Mouse (Mus musculus) testis, adult 2 months (tissue): Measurements from ENCODE around the gene Nos3. TPM values are rescaled to one million over a fixed set of nuclear protein-coding genes. Genes with fewer than 3 reads are reported as not detected.
A peak's percentile ranks its signal among the peaks of the same experiment; 100 is the strongest.

Experiments used
- H3K27ac ChIP-seq: fragments of 200-500 bp; 2 replicates; pipeline ENCODE4 v1.5.1; 2012; ENCODE audit warnings: low read depth, low read length; ENCODE audit not compliant: control insufficient read depth, insufficient read depth
- H3K27me3 ChIP-seq: fragments of 200-500 bp; 2 replicates; pipeline ENCODE4 v1.6.1; 2012; ENCODE audit warnings: mild to moderate bottlenecking, low read length, moderate library complexity; ENCODE audit not compliant: control insufficient read depth, insufficient read depth
- H3K36me3 ChIP-seq: fragments of 200-500 bp; 2 replicates; pipeline ENCODE4 v1.6.1; 2012; ENCODE audit warnings: mild to moderate bottlenecking, low read length; ENCODE audit not compliant: control insufficient read depth, insufficient read depth
- H3K4me1 ChIP-seq: fragments of 200-500 bp; 2 replicates; pipeline ENCODE4 v1.6.1; 2012; ENCODE audit warnings: low read length; ENCODE audit not compliant: control insufficient read depth, insufficient read depth
- H3K4me3 ChIP-seq: fragments of 200-500 bp; 2 replicates; pipeline ENCODE4 v1.5.1; 2012; ENCODE audit warnings: low read depth, mild to moderate bottlenecking, low read length, moderate library complexity, mixed read lengths; ENCODE audit not compliant: control insufficient read depth
- CTCF ChIP-seq: fragments of 200-500 bp; IDR thresholded peaks from 2 replicates; pipeline ENCODE4 v1.5.1; 2012; ENCODE audit warnings: low read depth, mild to moderate bottlenecking, inconsistent platforms, low read length, moderate library complexity; ENCODE audit not compliant: control insufficient read depth, insufficient read depth, insufficient replicate concordance
- POLR2A ChIP-seq: fragments of 200-500 bp; IDR thresholded peaks from 2 replicates; pipeline ENCODE4 v1.6.1; 2012; ENCODE audit warnings: low read depth, mild to moderate bottlenecking, inconsistent platforms, low read length, moderate library complexity; ENCODE audit not compliant: control insufficient read depth
- polyA plus RNA-seq: library from polyadenylated mRNA; depleted of rRNA; stranded (reverse); fragments of >200 nt; gene quantifications from 2 replicates; pipeline ENCODE4 v1.2.3, GENCODE M21; 2012; rRNA removed

The Nos3 gene
- polyA plus RNA-seq = 1.9 and 2.2 TPM in 2 replicates

GRCm38 (mm10) chr5:24364508-24364907, at the start of gene Nos3:
Gene Nos3 (plus strand): TSS chr5:24364810.
- Histone ChIP-seq H3K27me3 (no peaks in the 10 kb centered on the region), H3K4me1 (peaks cover 15% of the 10 kb centered on the region), H3K36me3 (no peaks in the 10 kb centered on the region), H3K4me3 (peak within 1 kb of the TSS; percentile 10; the same call in 1 of the 2 replicates), H3K27ac (no peak within 1 kb of the TSS)
- TF ChIP-seq CTCF = no peak
- no peak for TF ChIP-seq POLR2A

DNA sequence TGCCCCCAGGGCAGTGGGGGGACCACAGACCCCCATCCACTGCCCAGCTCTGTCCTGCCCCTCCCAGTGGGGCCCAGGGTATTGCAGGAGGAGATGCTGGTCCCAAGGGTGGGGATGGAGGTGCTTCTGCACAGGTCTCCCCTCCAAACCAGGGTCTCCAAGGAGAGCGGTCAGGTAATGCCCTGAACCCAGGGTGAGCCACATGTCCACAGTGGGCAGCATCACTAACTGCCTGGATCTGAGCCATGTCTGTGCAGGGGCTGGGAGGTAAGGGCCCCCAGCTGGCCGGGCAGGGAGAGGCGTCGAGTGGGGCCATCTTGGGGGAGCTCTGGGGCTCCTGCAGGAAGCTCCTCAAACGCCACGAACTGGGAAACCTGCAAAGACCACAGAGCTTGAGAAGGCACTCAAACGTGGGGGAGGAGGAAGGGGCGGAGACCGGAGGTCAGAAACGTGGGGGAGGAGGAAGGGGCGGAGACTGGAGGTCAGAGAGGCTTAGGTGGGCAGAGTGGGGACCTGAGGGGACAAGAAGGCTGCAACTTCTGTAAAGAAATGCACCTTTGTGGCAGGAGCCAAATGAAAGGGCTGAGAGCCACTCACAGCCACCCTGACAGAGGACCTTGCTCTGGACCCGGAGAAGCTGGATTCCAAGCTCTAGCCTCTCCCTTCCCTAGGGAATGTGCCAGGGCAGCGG, 44.7 kb upstream of the Nos3 start:
- TF ChIP-seq POLR2A = no peak
- H3K27ac ChIP-seq = 0 out of 2 replicates have a peak overlapping the region, but pooled peaks have one; percentile 26
- no peaks in the 10 kb centered on the region for H3K27me3 ChIP-seq
- H3K4me1 ChIP-seq = peaks cover 7% of the 10 kb centered on the region
- H3K36me3 ChIP-seq = no peaks in the 10 kb centered on the region
- no peak overlapping the region for H3K4me3 ChIP-seq

- no peaks in the 10 kb centered on the region for H3K36me3 ChIP-seq
- H3K4me3 ChIP-seq = no peak overlapping the region
- H3K4me1 ChIP-seq = peaks cover 10% of the 10 kb centered on the region
- 0 out of 2 replicates have a peak overlapping the region, but pooled peaks have one; percentile 26 for H3K27ac ChIP-seq
- TF ChIP-seq CTCF = no peak
- no peak for TF ChIP-seq POLR2A
- H3K27me3 ChIP-seq = no peaks in the 10 kb centered on the region
These were observed 44.2 kb upstream of the Nos3 start for GRCm38 (mm10) chr5:24320467-24320813.

- H3K4me3 ChIP-seq = no peak overlapping the region
- TF ChIP-seq POLR2A (no peak), CTCF (no peak)
- no peaks in the 10 kb centered on the region for H3K27me3 ChIP-seq
- peaks cover 10% of the 10 kb centered on the region for H3K4me1 ChIP-seq
- H3K27ac ChIP-seq = no peak overlapping the region
- no peaks in the 10 kb centered on the region for H3K36me3 ChIP-seq
These were observed 43.7 kb upstream of the Nos3 start for GRCm38 (mm10) chr5:24320894-24321293.

DNA sequence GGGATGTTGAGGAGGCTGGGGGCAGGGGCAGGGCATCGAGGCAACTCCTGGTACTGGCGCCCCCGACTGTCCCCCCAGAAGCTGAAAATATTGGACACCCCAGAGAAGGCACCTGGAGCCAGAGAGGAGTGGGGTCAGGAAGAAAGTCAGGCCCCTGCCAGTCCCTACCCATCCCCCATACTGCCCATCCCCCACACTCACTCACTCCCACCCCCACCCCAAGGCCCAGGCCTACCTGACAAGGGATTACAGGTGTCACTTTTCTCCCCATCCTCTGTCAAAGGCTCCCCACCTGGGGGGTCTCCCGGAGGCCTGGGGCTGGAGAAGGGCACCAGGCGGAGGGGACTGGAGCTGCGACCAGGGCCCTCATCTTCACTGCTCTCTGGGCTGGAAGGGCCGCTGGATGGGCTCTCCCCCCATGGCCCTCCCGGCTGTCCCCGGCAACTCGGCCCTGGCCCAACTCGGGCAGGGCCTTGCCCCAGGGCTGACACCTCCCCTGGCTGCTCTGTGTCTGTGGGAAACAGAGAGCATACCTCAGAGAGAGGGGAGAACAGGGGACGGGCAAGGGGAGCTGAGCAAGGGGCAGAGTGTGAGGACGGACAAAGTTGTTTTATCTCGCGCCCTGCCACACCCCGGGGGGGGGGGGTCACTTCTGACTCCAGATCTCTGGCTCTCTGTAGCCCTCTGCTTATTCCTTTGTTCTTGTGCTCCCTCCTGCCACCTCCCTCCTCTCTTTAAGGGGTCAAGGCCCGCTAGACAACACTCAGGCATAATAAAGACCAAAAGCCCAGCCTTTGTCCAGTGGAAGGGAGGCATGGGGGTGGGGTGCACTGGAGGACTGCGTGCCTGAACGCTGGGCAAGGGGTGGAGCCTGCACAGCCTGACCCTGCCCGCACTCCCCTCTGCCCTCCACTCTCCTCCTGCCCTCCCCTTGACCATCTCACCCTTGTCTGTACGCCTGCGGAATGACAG, 42.6 kb upstream of the Nos3 start:
- Histone ChIP-seq H3K4me1 (peaks cover 10% of the 10 kb centered on the region), H3K4me3 (no peak overlapping the region), H3K27ac (no peak overlapping the region)

DNA sequence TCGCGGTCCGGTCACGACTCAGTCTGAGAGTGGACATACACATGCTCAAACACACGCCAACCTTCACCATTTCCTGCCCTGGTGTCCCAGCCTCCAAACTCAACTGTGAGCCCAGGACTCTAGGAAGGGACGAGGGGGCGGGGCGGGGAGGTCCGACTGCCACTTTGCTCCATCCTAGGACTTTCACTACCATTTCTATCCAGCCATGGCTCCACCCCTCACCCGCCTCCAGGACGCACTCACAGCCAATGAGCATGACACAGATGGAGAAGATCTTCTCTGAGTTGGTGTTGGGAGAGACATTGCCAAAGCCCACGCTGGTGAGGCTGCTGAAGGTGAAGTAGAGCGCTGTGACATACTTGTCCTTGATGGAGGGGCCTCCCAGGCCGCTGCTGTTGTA, 39.4 kb upstream of the Nos3 start:
- peaks cover 22% of the 10 kb centered on the region for H3K4me1 ChIP-seq
- no peaks in the 10 kb centered on the region for H3K27me3 ChIP-seq
- TF ChIP-seq CTCF = no peak
- no peak for TF ChIP-seq POLR2A
- no peak overlapping the region for H3K27ac ChIP-seq
- no peaks in the 10 kb centered on the region for H3K36me3 ChIP-seq
- H3K4me3 ChIP-seq = no peak overlapping the region

More for the DNA sequence above, 42.6 kb upstream of the Nos3 start:
- Histone ChIP-seq H3K36me3 (no peaks in the 10 kb centered on the region), H3K27me3 (no peaks in the 10 kb centered on the region)
- TF ChIP-seq CTCF = no peak
- no peak for TF ChIP-seq POLR2A

DNA sequence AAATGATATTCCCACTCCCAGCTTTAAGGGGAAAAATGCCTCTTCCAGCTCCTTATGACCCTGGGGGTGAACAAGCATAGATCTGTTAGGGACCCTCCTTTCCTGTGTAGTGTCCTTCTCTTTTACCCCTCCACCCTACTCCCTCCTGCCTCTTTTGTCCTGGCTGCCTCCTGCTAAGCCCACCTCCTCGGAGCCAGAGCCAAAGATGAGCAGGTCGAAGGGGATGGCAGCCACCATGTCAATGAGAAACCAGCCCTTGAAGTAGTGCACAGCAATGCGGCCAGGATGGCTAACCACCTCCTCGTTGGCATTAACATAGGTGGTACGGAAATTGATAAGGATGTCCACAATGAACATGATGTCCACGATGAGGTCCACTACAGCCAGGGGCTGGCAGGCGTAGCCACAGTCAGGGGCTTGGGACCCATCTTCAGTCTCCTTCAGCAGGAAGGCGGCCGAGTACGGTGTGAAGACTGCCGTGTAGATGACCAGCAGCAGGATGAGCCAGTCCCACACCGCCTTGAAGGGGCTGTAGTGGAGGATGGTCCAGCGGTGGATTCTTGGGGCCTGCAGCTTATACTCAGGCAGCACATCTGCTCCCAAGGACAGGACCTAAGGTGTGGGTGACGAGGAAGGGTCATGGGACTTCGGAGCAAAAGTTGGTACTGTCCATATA, 38.3 kb upstream of the Nos3 start:
- no peak overlapping the region for H3K4me3 ChIP-seq
- no peak overlapping the region for H3K27ac ChIP-seq
- no peak for TF ChIP-seq POLR2A
- no peak for TF ChIP-seq CTCF
- no peaks in the 10 kb centered on the region for H3K27me3 ChIP-seq
- peaks cover 22% of the 10 kb centered on the region for H3K4me1 ChIP-seq
- no peaks in the 10 kb centered on the region; the same call in 1 of the 2 replicates for H3K36me3 ChIP-seq
